Mouse (Mus musculus) CH12.LX (cell line): ENCODE measurements around the gene Pfpl.

Source experiments
- BHLHE40 ChIP-seq: IDR thresholded peaks from 2 replicates; pipeline ENCODE4 v1.6.1; 2011; ENCODE audit warnings: mild to moderate bottlenecking, low read depth, low read length, improper control_type of control experiment
- CTCF ChIP-seq, 2 experiments: IDR thresholded peaks in 1 of 2; conservative IDR thresholded peaks in 1 of 2; 2 replicates each; pipeline ENCODE4 v1.5.1; 2011 to 2012; ENCODE audit warnings: low read depth in 2 of 2, low read length in 2 of 2, improper control_type of control experiment in 1 of 2, inconsistent platforms in 1 of 2, mild to moderate bottlenecking in 1 of 2, moderate library complexity in 1 of 2
- E2F4 ChIP-seq: IDR thresholded peaks from 2 replicates; pipeline ENCODE4 v1.6.1; 2011; ENCODE audit warnings: low read depth, low read length, improper control_type of control experiment; ENCODE audit not compliant: insufficient replicate concordance
- EP300 ChIP-seq: IDR thresholded peaks from 2 replicates; pipeline ENCODE4 v1.6.1; 2011; ENCODE audit warnings: low read length, improper control_type of control experiment
- MXI1 ChIP-seq: IDR thresholded peaks from 2 replicates; pipeline ENCODE4 v1.6.1; 2011; ENCODE audit warnings: mild to moderate bottlenecking, low read depth, low read length, improper control_type of control experiment
- RCOR1 ChIP-seq: conservative IDR thresholded peaks from 2 replicates; pipeline ENCODE4 v1.6.1; 2012; ENCODE audit warnings: low read depth, mild to moderate bottlenecking, inconsistent platforms, low read length, improper control_type of control experiment
- TBP ChIP-seq: conservative IDR thresholded peaks from 2 replicates; pipeline ENCODE4 v1.6.1; 2011; ENCODE audit warnings: low read depth, low read length, improper control_type of control experiment
- UBTF ChIP-seq: IDR thresholded peaks from 2 replicates; pipeline ENCODE4 v1.6.1; 2012; ENCODE audit warnings: low read depth, mild to moderate bottlenecking, inconsistent platforms, low read length, improper control_type of control experiment, moderate library complexity
- USF1 ChIP-seq: IDR thresholded peaks from 2 replicates; pipeline ENCODE4 v1.6.1; 2014; ENCODE audit warnings: low read depth, mild to moderate bottlenecking, inconsistent platforms, low read length, improper control_type of control experiment

DNA sequence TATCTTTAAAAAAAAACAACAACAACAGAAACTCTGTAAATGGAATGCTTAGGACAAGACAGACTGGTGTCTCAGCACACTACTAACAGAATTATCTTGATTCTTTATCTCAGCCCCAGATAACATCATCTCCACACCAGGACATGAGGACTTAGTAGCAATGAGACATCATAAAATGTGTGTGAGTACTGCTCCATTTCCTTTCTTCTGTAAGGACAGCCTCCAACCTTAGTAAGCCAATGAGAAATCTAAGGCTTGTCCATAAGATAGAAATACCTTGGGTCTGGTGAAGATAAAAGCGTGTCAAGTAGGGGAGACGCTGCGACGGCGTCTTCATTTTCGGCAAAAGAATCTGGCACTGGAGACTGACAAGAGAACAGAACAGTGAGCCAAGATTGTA, at the start of gene Pfpl:
- TF ChIP-seq CTCF (conservative IDR thresholded peaks at IDR 0.05 in 1 of 2, IDR thresholded peaks at IDR 0.05 in 1 of 2; ENCODE audit: low read depth in 2 of 2, low read length in 2 of 2) (no peak), UBTF (no peak), E2F4 (no peak), MXI1 (no peak), TBP (no peak), USF1 (no peak), EP300 (no peak), RCOR1 (no peak), BHLHE40 (no peak)
